Mouse (Mus musculus): ENCODE data around the gene Ngfr.
A peak's percentile ranks its signal among the peaks of the same experiment; 100 is the strongest.

Ngfr gene

DNA sequence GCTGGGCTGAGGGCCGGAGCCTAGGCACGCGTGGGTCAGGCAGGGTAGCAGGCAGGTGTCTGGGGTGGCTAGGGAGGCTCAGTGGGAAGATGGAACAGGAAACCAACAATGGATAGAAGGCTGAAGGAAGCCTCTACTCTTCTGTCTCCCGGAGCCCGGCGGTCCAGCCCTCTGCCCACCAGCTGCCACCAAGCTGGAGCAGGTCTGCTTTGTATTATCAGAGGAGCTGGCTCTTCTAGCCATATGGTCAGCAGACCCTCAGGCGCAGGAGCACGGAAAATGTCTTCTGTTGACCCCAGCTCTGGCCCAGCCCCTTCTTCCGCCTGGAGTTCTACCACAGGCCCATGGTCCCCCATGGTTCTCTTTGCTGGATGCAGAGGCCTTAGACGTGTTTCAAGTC, 22.2 kb downstream of the Ngfr start:
- DNase-seq = no peak

DNA sequence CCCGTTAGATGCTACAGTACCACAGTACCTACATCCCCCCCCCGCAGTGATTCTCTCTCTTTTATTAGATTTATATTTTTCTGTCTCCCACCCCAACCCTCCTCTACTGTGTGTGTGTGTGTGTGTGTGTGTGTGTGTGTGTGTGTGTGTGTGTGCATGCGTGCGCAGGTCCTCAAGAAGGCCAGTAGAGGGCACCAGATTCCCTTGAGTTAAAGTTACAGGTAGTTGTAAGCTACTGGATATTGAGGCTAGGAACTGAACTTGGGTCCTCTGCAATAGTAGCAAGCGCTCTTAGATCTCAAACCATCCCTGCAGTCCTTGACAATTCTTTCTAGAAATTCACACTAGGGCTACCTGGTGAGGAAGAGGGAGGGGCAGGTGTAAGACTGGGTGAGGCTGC, 23.7 kb downstream of the Ngfr start:
- no peak for DNase-seq

DNA sequence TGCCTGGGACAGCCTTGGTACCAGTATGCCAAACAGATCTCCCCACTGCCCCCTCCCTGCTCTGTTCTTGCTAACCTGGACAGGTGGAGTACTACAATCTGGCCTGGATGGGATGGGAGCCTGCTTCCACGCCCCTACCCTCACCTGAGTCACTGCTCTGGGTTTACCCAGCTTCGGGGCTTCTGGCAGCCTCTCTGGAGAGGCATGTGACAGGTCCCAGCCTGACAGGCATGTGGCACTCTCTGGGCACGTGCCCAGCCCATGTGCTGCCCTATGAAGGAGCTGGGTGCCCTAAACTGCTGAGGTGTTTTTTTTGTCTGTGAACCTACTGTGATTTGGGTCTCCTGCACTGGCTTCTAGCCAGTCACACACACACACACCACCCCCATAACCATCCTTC, 26.8 kb downstream of the Ngfr start:
- DNase-seq = no peak

DNA sequence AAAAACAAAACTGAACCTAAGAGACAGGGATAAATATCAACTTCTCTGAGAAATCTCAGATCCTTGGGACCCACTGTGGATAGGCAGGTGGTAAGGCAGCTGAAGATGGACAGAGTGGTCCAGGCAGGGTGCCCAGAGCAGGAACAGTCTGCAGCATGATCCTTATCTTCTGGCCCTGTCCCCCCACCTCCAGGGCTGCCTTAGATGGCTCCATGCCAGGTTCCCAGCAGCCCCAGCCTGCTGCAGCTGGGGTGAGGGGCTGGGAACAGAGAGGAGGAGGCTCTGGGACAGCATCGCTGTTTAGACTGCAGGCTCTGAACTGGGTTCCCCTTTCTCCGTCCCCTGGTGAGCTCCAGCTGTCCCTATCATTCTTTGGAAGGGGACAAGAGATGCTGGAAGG, 27.8 kb downstream of the Ngfr start:
- no peak for DNase-seq

GRCm38 (mm10) chr11:95557719-95558118, 29.8 kb downstream of the Ngfr start:
- no peak for DNase-seq

DNA sequence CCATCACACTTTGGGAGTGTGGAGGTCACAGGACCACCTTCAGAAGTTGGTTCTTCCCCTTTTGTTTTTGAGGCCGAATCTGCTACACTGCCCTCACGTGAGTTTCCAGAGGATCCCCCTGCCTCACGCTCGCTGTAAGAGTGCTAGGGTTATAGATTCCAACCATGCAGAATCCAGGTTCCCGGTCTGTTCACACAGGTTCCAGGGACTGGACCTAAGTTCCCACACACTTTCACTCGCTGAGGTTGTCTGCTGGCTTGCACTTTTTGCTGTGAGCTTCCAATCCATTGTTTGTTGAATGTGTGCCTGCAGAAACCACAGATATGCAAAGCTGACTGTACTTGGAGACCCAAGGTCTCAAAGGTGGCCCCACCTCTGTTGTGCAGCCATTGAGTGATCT, 30.5 kb downstream of the Ngfr start:
- DNase-seq = no peak

DNA sequence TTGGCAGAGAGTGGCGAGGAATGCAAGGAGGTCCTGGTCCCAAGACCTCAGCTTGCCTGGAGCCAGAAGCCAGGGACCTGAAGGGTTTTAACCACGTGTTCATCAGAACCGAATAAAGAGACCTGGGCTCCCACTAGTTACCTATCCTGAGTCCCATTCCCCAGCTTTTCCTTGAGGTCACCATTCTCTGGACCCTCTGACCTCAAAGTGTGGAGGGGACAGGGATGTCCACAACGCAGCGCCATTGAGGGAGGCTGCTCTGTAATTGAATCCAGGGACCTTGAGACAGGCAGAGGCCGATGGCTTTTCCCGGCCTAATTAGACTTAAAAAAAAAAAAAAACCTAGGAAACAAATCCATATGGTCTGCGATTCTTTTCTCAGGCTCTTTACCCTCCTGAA, 32.3 kb downstream of the Ngfr start:
- DNase-seq = no peak

DNA sequence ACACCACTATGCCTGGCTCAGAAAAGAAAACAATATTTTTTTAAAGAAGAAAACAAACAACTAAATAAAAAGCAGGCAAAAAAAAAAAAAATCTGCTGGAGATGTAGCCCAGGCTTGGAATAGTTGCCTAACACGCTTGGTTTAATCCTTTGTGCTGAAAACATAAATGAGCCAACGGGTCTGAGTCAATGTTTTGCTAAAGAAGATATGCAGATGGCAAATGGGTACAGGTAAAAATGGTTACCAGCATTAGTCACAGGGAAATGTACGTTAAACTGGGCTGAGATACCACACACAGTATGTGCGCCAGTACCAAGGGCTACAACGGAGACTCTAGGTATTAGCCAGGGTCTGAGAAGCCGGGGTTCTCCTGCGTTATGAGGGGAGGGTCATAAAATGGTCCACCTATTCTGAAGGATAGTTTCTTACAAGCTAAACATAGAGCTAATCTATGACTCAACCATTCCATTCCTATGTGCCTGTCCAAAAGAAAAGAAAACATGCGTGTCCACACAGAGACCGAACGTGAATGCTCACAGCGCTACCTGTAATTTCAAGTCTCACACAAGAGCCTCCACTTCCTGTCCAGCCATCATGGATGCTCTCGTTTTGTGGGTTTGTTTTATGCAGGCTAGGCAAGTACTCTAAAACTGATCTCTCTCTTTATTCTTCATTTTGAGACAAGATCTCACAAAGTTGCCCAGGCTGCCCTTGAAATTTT, 37.1 kb downstream of the Ngfr start:
- DNase-seq = no peak

DNA sequence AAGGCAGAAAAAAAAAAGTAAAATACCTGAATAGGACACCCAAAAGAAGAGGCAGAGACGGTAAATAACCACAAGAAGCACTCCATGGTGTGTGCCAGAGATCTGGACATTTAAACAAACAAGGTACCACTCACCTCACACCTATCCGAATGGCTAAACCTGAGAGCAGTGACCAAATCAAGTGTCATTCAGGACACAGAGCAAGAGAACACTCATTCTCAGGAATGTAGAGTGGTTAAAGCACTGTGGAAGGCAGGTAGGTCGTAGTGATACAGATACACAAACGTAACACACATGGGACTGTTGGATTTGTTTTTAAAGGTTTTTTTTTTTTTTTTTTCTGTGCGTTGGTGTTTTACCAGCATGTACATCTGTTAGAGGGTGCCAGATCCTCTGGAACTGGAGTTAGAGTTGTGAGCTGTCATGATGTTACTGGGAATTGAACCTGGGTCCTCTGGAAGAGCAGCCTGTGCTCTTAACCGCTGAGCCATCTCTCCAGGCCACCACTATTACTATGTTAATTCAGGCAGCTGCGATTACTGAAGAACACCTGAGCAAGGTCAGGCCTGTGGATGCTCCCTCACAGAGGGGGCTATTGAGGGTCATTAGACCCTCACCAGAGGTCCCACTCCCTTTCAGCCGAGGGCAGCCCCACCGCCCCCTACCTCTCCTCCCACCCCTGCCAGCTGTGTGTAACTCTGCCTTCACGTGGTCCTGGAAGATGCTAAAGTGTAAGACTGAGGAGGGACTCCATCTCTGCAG, 41.3 kb downstream of the Ngfr start:
- no peak for DNase-seq

DNA sequence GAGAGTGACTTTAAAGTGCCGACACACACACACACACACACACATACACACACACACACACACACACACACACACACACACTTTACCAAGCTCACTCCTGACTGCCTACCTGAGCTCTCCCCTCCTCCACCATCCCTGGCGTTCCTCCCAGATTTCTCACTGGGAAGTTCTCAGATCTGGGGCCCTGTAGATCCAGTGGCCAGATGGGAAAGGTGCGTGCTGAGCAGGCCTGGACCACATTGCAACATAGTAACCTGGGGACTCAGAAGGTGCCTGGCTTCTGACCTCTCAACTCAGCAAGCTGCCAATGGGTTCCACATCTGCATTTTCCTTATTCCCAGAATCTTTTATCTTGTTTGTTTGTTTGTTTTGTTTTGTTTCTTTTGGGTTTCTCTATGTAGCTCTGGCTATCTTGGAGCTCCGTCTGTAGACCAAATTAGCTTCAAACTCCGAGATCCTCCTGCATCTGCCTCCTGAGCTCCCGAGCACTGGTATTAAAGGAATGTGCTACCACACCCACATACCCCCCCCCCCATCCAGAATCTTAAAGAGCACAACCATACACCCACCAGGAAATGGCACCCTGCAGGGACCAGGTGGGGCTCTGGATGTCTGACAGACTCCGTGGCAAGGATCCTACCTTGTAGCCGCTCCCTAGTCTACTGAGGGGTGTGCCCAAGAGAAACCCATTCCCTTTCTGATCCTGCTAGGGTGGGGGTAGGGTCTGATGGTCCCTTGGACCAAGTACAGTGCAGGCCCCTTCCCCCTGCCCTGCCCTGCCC, 42.8 kb downstream of the Ngfr start:
- DNase-seq = no peak

GRCm38 (mm10) chr11:95540637-95541385, 46.7 kb downstream of the Ngfr start:
- DNase-seq = no peak

- DNase-seq = no peak
These were observed 49.0 kb downstream of the Ngfr start for GRCm38 (mm10) chr11:95538378-95539104.

GRCm38 (mm10) chr11:95533484-95534160, 53.9 kb downstream of the Ngfr start:
- DNase-seq = peak; percentile 86 to 87

- DNase-seq = no peak
These were observed 55.0 kb downstream of the Ngfr start for GRCm38 (mm10) chr11:95532353-95533072.

- DNase-seq = no peak
These were observed 59.3 kb downstream of the Ngfr start for GRCm38 (mm10) chr11:95528231-95528630.

- no peak for DNase-seq
These were observed 60.2 kb downstream of the Ngfr start for GRCm38 (mm10) chr11:95527307-95527706.

- DNase-seq = peak; percentile 71
These were observed 66.0 kb downstream of the Ngfr start for GRCm38 (mm10) chr11:95521563-95521962.

DNA sequence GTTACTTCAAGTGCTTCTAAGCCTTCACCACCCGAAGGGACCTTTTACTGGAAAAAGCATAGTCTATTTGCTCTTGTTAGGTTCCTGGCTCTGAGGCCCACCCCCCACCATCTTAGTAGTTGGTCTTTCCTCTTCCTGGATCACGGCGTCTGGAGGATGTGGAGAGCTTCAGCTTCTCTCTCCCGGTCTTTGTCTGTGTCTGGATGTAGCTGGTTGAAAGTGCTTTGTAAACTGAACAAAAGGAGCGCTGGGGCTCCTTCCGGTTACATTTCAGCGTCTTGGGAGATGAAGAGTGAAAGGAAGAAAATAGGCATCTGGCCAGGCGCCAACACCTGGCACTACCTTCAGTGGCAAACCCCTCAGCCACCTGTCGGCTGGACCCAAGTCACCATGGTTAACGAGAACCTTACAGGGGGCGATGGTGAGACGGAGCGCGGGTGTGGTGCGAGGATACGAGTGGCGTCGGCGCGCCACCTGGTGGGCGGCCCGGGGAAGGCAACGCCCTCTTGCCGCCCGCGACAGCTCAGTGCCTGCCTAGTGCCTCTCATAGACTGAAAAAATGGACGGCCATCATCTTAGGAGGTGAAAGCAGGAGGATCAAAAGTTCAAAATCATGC, 67.0 kb downstream of the Ngfr start:
- DNase-seq = peak; percentile 93 to 94

- DNase-seq = no peak
These were observed 67.5 kb downstream of the Ngfr start for GRCm38 (mm10) chr11:95519996-95520395.

GRCm38 (mm10) chr11:95519299-95519698, 68.2 kb downstream of the Ngfr start:
- no peak for DNase-seq

Measured in B cell, adult 2 months (primary cell).